Comparison of ENCODE assay signal across 22 mouse cellular contexts in the genomic region with DNA sequence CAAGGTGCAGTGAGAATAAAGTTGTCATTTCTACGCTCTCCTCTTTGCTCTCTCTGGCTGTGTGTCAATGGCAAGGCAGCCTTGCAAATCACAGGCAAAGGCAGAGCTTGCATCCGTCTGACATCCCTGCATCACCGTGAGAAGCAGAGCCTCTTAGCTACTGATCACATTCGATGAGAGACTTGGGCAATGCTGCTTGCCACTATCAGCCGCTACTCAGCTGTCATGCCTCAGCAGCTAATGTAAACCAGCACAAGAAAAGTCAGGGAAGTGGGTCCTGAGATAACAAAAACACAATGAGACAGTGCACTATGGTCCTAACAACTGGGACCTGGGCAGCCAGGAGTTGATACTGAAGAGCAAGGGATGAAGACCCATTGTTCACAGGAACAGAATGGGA.
DNase-seq lines count a peak whose midpoint lies in the region; ATAC-seq lines count a peak whose summit lies in the region.
"Had no signal": no experiment of that assay in that cellular context is flagged by ENCODE, and none has a peak within 500 bp of the region (broad histone marks: within the 10 kb centered on the region; RNA-seq: fewer than 3 reads in every experiment).

No protein-coding gene starts in this region.

- intact Hi-C loops in heart, postnatal 10 days (cut with DNase I) = no loop called here

- no peaks in the 10 kb centered on the region for H3K9me3 ChIP-seq in embryonic facial prominence, embryonic 15.5 days (replicated peaks)
- H3K9me3 ChIP-seq in embryonic facial prominence, embryonic 10.5 days = no peaks in the 10 kb centered on the region
- no peaks in the 10 kb centered on the region for H3K9me3 ChIP-seq in heart, embryonic 13.5 days
- no peaks in the 10 kb centered on the region for H3K9me3 ChIP-seq in lung, embryonic 16.5 days (ENCODE audit: control insufficient read depth, low read length)
- H3K9me3 ChIP-seq: embryonic facial prominence, embryonic 12.5 days; limb, embryonic 10.5 days; stomach, embryonic 15.5 days had no signal

- 0 out of 2 replicates have a peak overlapping the region, but pooled peaks have one; percentile 4 for H3K27ac ChIP-seq in embryonic facial prominence, embryonic 15.5 days (replicated peaks)
- H3K27ac ChIP-seq in embryonic facial prominence, embryonic 10.5 days (replicated peaks) = no peak overlapping the region
- peak overlapping the region; percentile 55 for H3K27ac ChIP-seq in heart, embryonic 13.5 days (replicated peaks)
- peak overlapping the region; percentile 11 for H3K27ac ChIP-seq in lung, embryonic 16.5 days (ENCODE audit: low read length)
- H3K27ac ChIP-seq: embryonic facial prominence, embryonic 12.5 days; left cerebral cortex, adult 2 months; limb, embryonic 10.5 days; stomach, embryonic 15.5 days had no signal

- WGBS in embryonic facial prominence, embryonic 15.5 days = 68% methylated on average over 5 of the region's 5 CpGs
- 81% methylated on average over 5 of the region's 5 CpGs for WGBS in embryonic facial prominence, embryonic 10.5 days
- WGBS in heart, embryonic 13.5 days = 20% methylated on average over 5 of the region's 5 CpGs
- 48% methylated on average over 5 of the region's 5 CpGs for WGBS in lung, embryonic 16.5 days

- H3K9ac ChIP-seq in embryonic facial prominence, embryonic 15.5 days = no peak overlapping the region
- H3K9ac ChIP-seq in heart, embryonic 13.5 days = no peak overlapping the region
- no peak overlapping the region for H3K9ac ChIP-seq in lung, embryonic 16.5 days (ENCODE audit: low read length)
- H3K9ac ChIP-seq: embryonic facial prominence, embryonic 12.5 days; liver, postnatal 0 days; stomach, embryonic 15.5 days had no signal

- no peak for ATAC-seq in embryonic facial prominence, embryonic 15.5 days (ENCODE audit: insufficient number of reproducible peaks, low FRiP score, low TSS enrichment, low read depth)
- ATAC-seq in heart, embryonic 13.5 days (ENCODE audit: extremely low read depth, insufficient number of reproducible peaks, low FRiP score, low TSS enrichment) = no peak
- ATAC-seq in lung, embryonic 16.5 days (ENCODE audit: low read depth) = no peak
- ATAC-seq: forebrain, embryonic 14.5 days; liver, postnatal 0 days had no signal

- no peak for DNase-seq in embryonic facial prominence, embryonic 10.5 days (ENCODE audit: low spot score)
- no peak for DNase-seq in heart, postnatal 10 days
- DNase-seq in lung, postnatal 14 days = no peak
- DNase-seq in thymus, postnatal 25 days = peak; percentile 43
- no peak for DNase-seq in thymus, postnatal 4 days
- DNase-seq: adrenal gland, adult 8-10 months; cerebellum, adult 9-10 months; gastrocnemius, postnatal 14 days; kidney, adult 11 months; kidney, postnatal 25 days; layer of hippocampus, adult 9-11 months; liver, postnatal 0 days; right cerebral cortex, postnatal 14 days; spleen, adult 18-20 months had no signal

- no peak overlapping the region for H3K4me3 ChIP-seq in embryonic facial prominence, embryonic 15.5 days (replicated peaks)
- H3K4me3 ChIP-seq in embryonic facial prominence, embryonic 10.5 days = no peak overlapping the region
- no peak overlapping the region for H3K4me3 ChIP-seq in heart, embryonic 13.5 days
- H3K4me3 ChIP-seq in lung, embryonic 16.5 days (ENCODE audit: low read length) = no peak overlapping the region
- H3K4me3 ChIP-seq: embryonic facial prominence, embryonic 12.5 days; left cerebral cortex, adult 2 months; limb, embryonic 10.5 days; stomach, embryonic 15.5 days had no signal

- H3K4me1 ChIP-seq in embryonic facial prominence, embryonic 15.5 days = peaks cover 4% of the 10 kb centered on the region
- peaks cover 8% of the 10 kb centered on the region for H3K4me1 ChIP-seq in embryonic facial prominence, embryonic 10.5 days
- peaks cover 20% of the 10 kb centered on the region for H3K4me1 ChIP-seq in heart, embryonic 13.5 days
- H3K4me1 ChIP-seq in lung, embryonic 16.5 days (replicated peaks; ENCODE audit: control insufficient read depth, insufficient read depth, low read length) = peaks cover 8% of the 10 kb centered on the region; the same call in 1 of the 2 replicates
- H3K4me1 ChIP-seq: stomach, embryonic 15.5 days had no signal

- no peaks in the 10 kb centered on the region for H3K36me3 ChIP-seq in embryonic facial prominence, embryonic 15.5 days
- H3K36me3 ChIP-seq in embryonic facial prominence, embryonic 10.5 days (replicated peaks) = no peaks in the 10 kb centered on the region
- H3K36me3 ChIP-seq in heart, embryonic 13.5 days = no peaks in the 10 kb centered on the region
- H3K36me3 ChIP-seq in lung, embryonic 16.5 days (ENCODE audit: control insufficient read depth, insufficient read depth, low read length) = no peaks in the 10 kb centered on the region
- H3K36me3 ChIP-seq: embryonic facial prominence, embryonic 12.5 days; limb, embryonic 10.5 days; stomach, embryonic 15.5 days had no signal

- no peaks in the 10 kb centered on the region for H3K27me3 ChIP-seq in embryonic facial prominence, embryonic 15.5 days
- no peaks in the 10 kb centered on the region for H3K27me3 ChIP-seq in embryonic facial prominence, embryonic 10.5 days (replicated peaks; ENCODE audit: low read depth, poor library complexity, severe bottlenecking)
- H3K27me3 ChIP-seq in heart, embryonic 13.5 days (replicated peaks) = no peaks in the 10 kb centered on the region
- H3K27me3 ChIP-seq in lung, embryonic 16.5 days (ENCODE audit: control insufficient read depth, insufficient read depth, low read depth, low read length) = no peaks in the 10 kb centered on the region
- H3K27me3 ChIP-seq: embryonic facial prominence, embryonic 12.5 days; stomach, embryonic 15.5 days had no signal

- no peak overlapping the region for H3K4me2 ChIP-seq in embryonic facial prominence, embryonic 15.5 days (replicated peaks)
- no peak overlapping the region for H3K4me2 ChIP-seq in heart, embryonic 13.5 days
- H3K4me2 ChIP-seq in lung, embryonic 16.5 days (ENCODE audit: low read depth, low read length) = no peak overlapping the region
- H3K4me2 ChIP-seq: embryonic facial prominence, embryonic 12.5 days; stomach, embryonic 15.5 days had no signal
